Mouse (Mus musculus): ENCODE data around the gene Lpgat1. TPM values are rescaled to one million over a fixed set of nuclear protein-coding genes. Genes with fewer than 3 reads are reported as not detected.
A peak's percentile ranks its signal among the peaks of the same experiment; 100 is the strongest.

Gene Lpgat1
- total RNA-seq, 1 experiment from 2014 or later = 24.0 TPM

GRCm38 (mm10) chr1:191787379-191787778 lies 69.7 kb downstream of the Lpgat1 start:
- no peak for ATAC-seq (replicated peaks in 1 of 2; ENCODE audit: insufficient read depth in 1 of 2, low FRiP score in 2 of 2, low TSS enrichment in 1 of 2, low read depth in 1 of 2, poor library complexity in 2 of 2, severe bottlenecking in 2 of 2)

DNA sequence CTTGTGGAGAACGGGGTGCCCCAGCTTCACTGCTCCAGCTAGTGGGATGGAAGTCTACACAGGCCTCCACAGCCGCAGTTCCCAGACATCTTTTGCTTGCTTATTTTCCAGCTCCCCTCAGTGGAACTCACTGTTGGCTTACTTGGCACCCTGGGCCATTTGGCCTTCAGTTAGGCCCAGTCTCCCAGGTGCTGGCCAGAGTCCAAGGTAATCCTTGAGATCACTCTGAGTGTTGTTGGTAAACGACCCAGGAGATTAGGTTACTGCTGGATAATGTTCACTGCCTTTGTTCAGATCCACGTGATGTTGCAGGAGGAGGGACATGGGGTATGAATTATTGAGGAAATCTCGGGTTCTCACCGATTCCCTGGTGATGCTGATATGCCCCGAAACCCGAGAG lies 75.4 kb downstream of the Lpgat1 start:
- no peak for ATAC-seq (replicated peaks in 1 of 2; ENCODE audit: insufficient read depth in 1 of 2, low FRiP score in 2 of 2, low TSS enrichment in 1 of 2, low read depth in 1 of 2, poor library complexity in 2 of 2, severe bottlenecking in 2 of 2)

DNA sequence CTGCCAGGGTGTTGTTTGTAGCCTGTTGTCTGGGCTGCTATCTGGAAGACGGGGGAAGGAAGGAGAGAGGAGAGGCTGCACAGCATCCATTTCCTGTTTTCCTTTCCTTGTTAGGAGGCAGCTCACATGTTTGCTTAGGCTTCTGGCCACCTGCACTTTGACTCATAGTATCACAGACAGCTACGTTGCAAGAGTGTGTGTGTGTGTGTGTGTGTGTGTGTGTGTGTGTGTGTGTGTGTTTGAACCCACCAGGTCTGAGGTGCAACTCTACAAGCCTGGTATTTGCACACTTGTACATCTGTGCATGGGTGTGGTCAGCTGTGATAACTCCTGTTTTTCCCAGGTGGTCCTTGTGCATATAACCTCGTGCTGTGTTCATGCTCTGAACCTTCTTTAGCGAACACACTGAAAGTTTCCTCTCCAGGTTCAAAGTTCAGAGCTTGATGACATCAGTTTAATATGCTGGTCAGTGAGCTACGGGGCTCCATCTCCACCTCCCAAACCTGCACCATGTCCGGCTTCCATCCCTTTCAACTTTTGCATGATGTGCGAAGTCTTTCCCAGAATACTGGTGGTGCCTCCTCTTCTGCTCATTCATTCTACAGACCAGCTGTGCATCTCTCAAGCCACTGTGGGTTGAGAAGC lies 76.4 kb downstream of the Lpgat1 start:
- ATAC-seq (replicated peaks in 1 of 2; ENCODE audit: insufficient read depth in 1 of 2, low FRiP score in 2 of 2, low TSS enrichment in 1 of 2, low read depth in 1 of 2, poor library complexity in 2 of 2, severe bottlenecking in 2 of 2) = no peak

DNA sequence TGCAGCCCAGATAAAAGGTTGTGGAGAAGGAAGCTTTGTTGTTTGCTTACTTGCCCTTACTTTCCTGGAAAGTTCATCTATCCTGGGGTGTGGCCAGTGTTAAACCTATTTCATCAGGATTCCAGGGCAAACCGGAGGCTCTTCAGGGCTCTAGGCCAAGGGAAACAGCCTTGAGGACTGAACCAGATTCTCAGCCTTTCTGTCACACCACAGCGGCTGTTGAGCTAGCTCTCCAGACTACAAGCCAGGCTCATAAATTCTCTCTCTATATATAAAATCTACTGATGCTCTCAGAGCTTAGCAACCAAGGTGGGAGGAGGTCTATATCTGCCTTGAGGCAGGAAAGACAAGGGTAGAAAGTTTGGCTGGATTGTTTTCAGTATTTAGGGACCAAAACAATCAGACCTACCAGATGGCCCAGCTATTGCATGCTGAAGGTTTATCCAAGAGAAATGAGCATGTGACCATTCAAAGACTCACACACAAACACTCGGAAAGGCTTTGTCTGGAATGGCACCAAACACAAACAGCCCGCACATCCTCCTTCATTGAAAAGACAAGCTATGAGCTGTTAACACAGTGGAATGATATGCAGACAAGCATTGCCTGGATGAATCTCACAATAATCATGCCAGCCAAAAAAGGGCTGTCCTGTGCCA lies 78.7 kb downstream of the Lpgat1 start:
- ATAC-seq (replicated peaks in 1 of 2; ENCODE audit: insufficient read depth in 1 of 2, low FRiP score in 2 of 2, low TSS enrichment in 1 of 2, low read depth in 1 of 2, poor library complexity in 2 of 2, severe bottlenecking in 2 of 2) = no peak

DNA sequence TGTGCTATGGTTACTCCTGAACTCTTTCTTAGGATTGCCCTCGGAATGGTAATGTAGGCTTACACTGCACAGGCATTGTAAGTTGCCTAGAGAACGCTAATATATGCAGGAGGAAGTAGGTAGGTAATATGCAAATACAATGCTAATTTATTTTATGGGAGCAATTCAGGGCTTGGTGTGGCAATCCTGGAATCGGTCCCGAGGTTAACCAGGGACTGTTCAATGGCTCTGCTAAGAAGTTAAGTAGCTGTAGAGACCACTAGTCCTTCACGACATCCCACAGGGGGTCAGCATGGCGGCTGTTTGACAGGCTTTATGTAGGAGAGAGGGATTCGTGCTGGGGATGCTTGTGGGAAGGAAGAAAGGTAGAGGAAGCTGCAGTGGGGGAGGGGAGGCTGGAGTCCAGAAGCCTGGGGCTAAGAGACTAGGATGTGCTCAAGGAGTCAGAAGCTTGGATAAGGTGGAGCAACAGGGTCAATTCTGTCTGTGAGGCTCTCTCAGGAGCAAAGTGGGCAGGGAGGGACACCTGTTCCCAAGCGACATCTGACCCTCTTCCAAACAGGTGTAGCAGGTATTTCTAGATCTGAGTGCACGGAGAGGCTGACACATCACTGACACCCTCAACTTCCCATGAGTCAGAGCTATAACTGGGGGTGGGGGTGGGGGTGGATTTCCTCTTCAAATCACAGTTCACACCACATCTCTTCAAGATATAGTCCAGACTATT lies 84.6 kb downstream of the Lpgat1 start:
- ATAC-seq (replicated peaks in 1 of 2; ENCODE audit: insufficient read depth in 1 of 2, low FRiP score in 2 of 2, low TSS enrichment in 1 of 2, low read depth in 1 of 2, poor library complexity in 2 of 2, severe bottlenecking in 2 of 2) = no peak

DNA sequence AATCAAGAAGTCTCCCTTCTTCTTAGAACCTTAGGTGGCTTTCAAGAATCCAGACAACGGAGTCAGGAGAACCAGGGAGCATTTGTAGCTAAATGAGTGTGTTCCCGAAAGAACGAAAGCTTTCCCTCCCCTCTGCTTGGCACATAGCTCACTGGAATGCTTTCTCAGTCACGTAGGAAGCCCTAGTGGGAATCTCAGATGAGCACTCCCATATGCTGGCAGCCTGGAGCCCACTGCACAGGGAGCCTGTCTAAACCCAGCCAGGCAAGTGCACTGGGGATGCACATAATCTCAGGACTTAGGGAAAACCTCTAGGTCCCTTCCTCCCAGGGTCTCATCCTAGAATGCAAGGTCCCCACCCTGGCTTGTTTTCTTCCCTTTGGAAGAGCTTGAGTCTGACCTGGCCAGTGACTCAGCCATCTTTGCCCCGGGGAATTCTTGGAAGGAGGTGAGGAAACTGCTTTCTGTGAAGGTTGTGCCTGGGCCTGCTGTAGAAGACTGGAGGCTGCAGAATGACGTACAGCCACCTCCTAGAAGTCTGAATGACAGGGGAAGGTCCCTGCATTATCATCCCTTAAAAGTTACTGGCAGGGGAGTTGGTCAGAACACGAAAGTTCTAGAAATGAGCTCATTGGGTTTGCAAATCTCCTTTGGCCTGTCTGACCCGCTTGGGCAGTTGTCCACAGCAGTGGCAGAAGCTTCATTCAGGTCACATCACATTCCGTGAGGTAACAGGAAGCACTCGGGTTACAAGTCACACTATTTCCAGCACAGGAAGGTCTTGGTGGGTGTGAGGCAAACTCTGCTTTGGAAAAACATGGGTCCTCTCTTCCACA lies 85.4 kb downstream of the Lpgat1 start:
- no peak for ATAC-seq (replicated peaks in 1 of 2; ENCODE audit: insufficient read depth in 1 of 2, low FRiP score in 2 of 2, low TSS enrichment in 1 of 2, low read depth in 1 of 2, poor library complexity in 2 of 2, severe bottlenecking in 2 of 2)

GRCm38 (mm10) chr1:191804747-191805146 lies 87.1 kb downstream of the Lpgat1 start:
- ATAC-seq (replicated peaks in 1 of 2; ENCODE audit: insufficient read depth in 1 of 2, low FRiP score in 2 of 2, low TSS enrichment in 1 of 2, low read depth in 1 of 2, poor library complexity in 2 of 2, severe bottlenecking in 2 of 2) = no peak

DNA sequence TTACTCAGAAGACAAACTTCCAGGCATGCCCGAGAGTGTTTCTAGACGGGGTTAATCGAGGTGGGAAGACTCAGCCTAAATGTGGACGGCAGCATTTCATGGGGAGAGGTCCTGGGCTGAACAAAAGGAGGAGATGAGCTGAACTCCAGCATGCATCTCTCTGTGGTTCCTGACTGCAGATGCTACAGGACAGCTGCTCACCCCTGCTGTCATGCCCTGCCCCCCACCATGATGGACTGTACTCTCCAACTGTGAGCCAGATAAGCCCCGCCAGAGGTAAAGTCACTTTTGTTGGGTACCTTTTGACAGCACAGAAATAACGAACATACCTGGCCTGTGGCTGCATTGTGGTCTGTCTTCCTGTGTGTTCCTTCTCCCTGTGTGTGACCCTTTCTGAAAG lies 88.2 kb downstream of the Lpgat1 start:
- no peak for ATAC-seq (replicated peaks in 1 of 2; ENCODE audit: insufficient read depth in 1 of 2, low FRiP score in 2 of 2, low TSS enrichment in 1 of 2, low read depth in 1 of 2, poor library complexity in 2 of 2, severe bottlenecking in 2 of 2)

DNA sequence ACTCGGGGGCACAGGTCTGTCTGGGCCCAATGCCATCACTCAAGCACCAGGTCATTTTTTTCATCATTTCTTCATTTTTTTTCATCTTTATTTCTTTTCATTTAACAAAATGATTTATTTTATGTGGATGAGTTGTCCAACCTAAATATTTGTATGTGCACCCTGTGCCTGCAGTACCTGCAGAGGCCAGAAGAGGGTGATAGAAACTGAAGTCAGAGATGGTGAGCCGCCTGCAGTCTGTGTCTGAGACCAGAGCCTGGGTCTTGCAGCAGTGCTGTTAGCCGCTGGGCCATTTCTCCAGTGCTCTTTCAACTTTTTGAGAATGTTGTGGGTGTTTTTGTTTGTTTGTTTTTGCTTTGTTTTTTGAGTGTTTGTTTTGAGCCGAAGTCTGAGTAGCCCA lies 89.1 kb downstream of the Lpgat1 start:
- ATAC-seq (replicated peaks in 1 of 2; ENCODE audit: insufficient read depth in 1 of 2, low FRiP score in 2 of 2, low TSS enrichment in 1 of 2, low read depth in 1 of 2, poor library complexity in 2 of 2, severe bottlenecking in 2 of 2) = no peak

- ATAC-seq (replicated peaks in 1 of 2; ENCODE audit: insufficient read depth in 1 of 2, low FRiP score in 2 of 2, low TSS enrichment in 1 of 2, low read depth in 1 of 2, poor library complexity in 2 of 2, severe bottlenecking in 2 of 2) = no peak
Measured at GRCm38 (mm10) chr1:191807979-191808378, 90.3 kb downstream of the Lpgat1 start.

- peak; percentile 19 to 22; a peak in 1 of 4 replicates for ATAC-seq (replicated peaks in 1 of 2; ENCODE audit: insufficient read depth in 1 of 2, low FRiP score in 2 of 2, low TSS enrichment in 1 of 2, low read depth in 1 of 2, poor library complexity in 2 of 2, severe bottlenecking in 2 of 2)
Measured at GRCm38 (mm10) chr1:191808688-191809223, 91.1 kb downstream of the Lpgat1 start.

DNA sequence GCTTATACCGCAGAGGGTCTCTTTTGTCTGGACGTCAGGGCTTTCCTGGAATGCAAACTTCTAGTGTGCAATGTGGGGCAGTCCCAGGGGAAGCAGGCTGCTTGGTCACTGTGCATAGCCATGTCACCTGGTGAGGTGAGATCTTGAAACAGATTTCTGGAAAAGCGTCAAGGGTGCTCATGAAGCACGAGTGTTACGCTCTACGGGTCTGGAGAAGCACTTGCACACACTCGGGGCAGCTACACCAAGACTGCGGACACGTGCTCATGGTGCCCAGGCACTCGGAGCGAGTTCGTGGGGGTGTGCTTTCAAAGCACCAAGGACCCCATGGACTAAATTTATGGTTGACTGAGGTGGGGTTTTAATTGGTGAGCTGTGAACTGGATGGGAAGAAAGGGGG lies 94.1 kb downstream of the Lpgat1 start:
- no peak for ATAC-seq (replicated peaks in 1 of 2; ENCODE audit: insufficient read depth in 1 of 2, low FRiP score in 2 of 2, low TSS enrichment in 1 of 2, low read depth in 1 of 2, poor library complexity in 2 of 2, severe bottlenecking in 2 of 2)

DNA sequence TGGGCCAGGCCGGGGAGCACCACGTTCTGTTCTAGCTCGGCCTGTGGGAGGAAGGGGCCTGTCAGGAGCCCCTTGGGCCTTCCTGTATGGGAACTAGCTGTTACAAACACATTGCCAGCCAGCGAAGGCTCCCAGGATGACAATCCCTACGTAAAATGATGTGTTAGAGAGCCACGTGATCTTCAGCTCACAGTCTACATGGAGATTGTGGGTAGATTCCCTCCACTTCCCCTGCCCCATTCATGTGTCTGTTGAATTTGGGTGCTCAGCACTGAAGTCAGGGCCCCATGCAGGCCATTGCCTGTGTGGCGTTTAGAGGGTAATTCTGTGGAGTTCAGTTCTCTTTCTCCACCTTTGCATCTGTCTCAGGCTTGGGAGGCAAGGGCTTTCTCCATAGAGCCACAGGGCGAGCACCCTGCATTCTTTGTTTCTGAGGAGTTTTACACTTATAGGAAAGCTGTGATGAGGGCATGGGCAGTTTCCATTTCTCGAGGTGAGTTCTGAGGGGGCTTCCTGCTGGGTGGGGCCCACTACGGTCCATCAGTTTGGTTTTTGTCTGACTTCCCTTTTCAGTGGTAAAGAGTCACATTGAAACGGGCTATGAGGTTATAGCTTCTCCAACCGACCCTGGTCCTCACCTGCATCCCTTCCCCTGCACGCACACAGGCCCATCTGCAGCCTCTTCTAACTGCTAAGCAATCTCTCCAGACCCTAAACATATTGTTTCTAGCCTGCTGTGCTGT lies 95.5 kb downstream of the Lpgat1 start:
- ATAC-seq (replicated peaks in 1 of 2; ENCODE audit: insufficient read depth in 1 of 2, low FRiP score in 2 of 2, low TSS enrichment in 1 of 2, low read depth in 1 of 2, poor library complexity in 2 of 2, severe bottlenecking in 2 of 2) = no peak

- peak; percentile 70 to 75 for ATAC-seq (replicated peaks in 1 of 2; ENCODE audit: insufficient read depth in 1 of 2, low FRiP score in 2 of 2, low TSS enrichment in 1 of 2, low read depth in 1 of 2, poor library complexity in 2 of 2, severe bottlenecking in 2 of 2)
Measured at GRCm38 (mm10) chr1:191814240-191814639, 96.6 kb downstream of the Lpgat1 start.

DNA sequence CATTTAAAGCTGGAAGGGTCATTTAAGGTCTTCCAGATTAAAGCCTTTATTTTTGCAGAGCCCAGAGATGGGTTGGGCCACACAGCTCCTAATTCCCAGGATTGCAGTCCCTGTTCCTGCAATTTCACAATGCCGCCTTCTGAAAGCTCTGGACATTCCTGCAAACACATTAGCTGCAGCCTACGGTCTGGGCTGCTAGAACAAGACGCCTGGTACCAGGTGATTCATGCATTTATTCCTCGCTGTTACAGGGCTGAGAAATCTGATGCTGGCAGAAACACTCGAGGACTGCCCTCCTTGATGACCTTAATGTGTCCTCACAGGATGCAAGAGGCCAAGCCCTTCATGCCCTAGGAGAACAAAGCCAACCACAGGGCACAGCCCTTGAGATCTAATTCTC lies 97.3 kb downstream of the Lpgat1 start:
- no peak for ATAC-seq (replicated peaks in 1 of 2; ENCODE audit: insufficient read depth in 1 of 2, low FRiP score in 2 of 2, low TSS enrichment in 1 of 2, low read depth in 1 of 2, poor library complexity in 2 of 2, severe bottlenecking in 2 of 2)

DNA sequence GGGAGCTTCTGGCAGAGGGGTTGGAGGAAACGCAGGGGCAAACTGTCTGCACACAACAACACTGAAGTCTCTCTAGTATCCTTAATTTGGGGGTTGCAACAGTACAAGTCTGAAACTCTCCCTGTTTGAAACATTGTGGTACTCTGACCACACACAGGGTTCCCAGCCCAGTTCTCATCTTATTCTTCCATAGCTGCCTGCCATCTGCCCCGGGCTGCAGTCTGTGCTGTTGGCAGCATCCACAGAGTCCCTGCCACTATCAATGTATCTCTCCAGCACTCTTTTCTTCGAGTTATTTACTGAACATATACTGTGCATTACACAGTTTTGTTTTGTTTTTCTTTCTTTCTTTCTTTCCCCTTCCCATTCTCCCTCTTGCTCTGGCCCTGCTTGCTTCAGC lies 99.0 kb downstream of the Lpgat1 start:
- no peak for ATAC-seq (replicated peaks in 1 of 2; ENCODE audit: insufficient read depth in 1 of 2, low FRiP score in 2 of 2, low TSS enrichment in 1 of 2, low read depth in 1 of 2, poor library complexity in 2 of 2, severe bottlenecking in 2 of 2)

Measured in hematopoietic stem cell, adult 5-6 weeks (primary cell).